Mouse (Mus musculus) B cell, adult 67 days (primary cell): Measurements from ENCODE around the gene Tex26. TPM values are rescaled to one million over a fixed set of nuclear protein-coding genes. Genes with fewer than 3 reads are reported as not detected.

Experiments
- total RNA-seq, 2 experiments: library from RNA; stranded (reverse); gene quantifications; 4 replicates each; pipeline ENCODE4 v1.2.4; 2023

The Tex26 gene
- total RNA-seq: not detected

GRCm38 (mm10) chr5:149439531-149440179, at the start of gene Tex26:
Tex26 (plus strand) TSS chr5:149439660.

GRCm38 (mm10) chr5:149411509-149412193, 27.8 kb upstream of the Tex26 start, which contains the start of gene Medag:
Medag (plus strand) TSS chr5:149411749.

Other genes starting within 250 kb of the Tex26 start
- 10 to 100 TPM; 55.8 to 63.4 TPM for gene Alox5ap, start 174.9 kb upstream of the Tex26 start, total RNA-seq
- not detected for gene Medag, start 27.9 kb upstream of the Tex26 start, total RNA-seq
- gene Wdr95, start 89.0 kb downstream of the Tex26 start, total RNA-seq: not detected
- gene Hsph1, start 196.7 kb downstream of the Tex26 start, total RNA-seq: 100 to 1,000 TPM; 122 to 363 TPM
- gene B3glct, start 238.6 kb downstream of the Tex26 start, total RNA-seq: 1 to 10 TPM; 5.3 to 5.5 TPM